Mouse (Mus musculus) brain, embryonic 14.5 days (tissue): ENCODE measurements around the gene Slc39a11. TPM values are rescaled to one million over a fixed set of nuclear protein-coding genes. Genes with fewer than 3 reads are reported as not detected.
A peak's percentile ranks its signal among the peaks of the same experiment; 100 is the strongest.

ENCODE experiments used
- DNase-seq: peaks from one replicate; pipeline ENCODE4 v3.0.0-alpha.2; 2011; ENCODE audit warnings: low read depth
- CTCF ChIP-seq: fragments of 200-500 bp; IDR thresholded peaks from 2 replicates; pipeline ENCODE4 v1.5.1; 2012; ENCODE audit warnings: inconsistent platforms, mild to moderate bottlenecking, moderate library complexity, borderline replicate concordance; ENCODE audit not compliant: insufficient read depth, insufficient read length; ENCODE audit errors: extremely low read depth
- POLR2A ChIP-seq: fragments of 200-500 bp; IDR thresholded peaks from 2 replicates; pipeline ENCODE4 v1.6.1; 2012; ENCODE audit warnings: mild to moderate bottlenecking, inconsistent platforms, borderline replicate concordance; ENCODE audit not compliant: poor library complexity, insufficient read depth, insufficient read length, severe bottlenecking; ENCODE audit errors: extremely low read depth
- polyA plus RNA-seq: library from polyadenylated mRNA; depleted of rRNA; stranded (reverse); fragments of >200 nt; gene quantifications from 2 replicates; pipeline ENCODE4 v1.2.3, GENCODE M21; 2012

Slc39a11 gene
- polyA plus RNA-seq, 1 experiment, result 24.3 TPM

DNA sequence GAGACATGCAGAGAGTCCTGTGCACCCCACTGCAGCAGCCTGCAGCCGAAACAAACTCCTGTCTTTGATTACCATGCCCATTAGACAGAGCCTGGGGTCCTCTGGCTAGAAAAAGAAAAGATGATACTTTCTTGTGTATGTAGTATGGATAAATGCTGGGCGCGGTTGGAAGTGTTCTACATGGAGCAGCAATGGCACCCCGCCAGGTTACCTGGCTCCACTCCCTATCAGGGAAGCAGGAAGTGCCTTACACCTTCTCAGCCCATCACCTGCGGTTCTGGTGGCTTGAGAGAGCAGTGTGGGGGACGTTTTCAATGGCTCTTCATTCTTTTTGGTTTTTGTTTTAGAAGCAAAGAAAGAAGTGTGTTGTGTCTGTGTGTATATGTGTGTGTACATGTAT, 391.9 kb downstream of the Slc39a11 start:
- no peak for TF ChIP-seq POLR2A
- no peak for TF ChIP-seq CTCF
- no peak for DNase-seq

DNA sequence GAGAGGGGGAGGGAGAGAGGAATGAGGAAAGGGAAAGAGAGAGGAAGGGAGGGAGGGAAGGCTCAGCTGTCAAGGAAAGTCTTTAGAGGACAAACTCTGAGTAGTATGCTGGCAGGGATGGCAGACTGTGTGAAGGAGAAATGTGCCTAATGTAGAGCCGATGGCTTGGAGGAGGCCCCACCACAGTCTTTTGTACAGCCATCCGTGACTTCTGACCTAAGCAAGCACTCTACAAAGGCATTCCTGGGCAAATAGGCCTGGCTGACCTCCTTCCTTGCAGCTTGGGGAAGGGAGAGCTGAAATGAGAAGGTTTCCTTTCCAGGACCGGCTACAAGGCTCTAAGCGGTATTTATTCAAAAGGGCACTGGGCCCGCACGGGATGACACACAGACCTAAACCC, 395.2 kb downstream of the Slc39a11 start:
- TF ChIP-seq POLR2A, result no peak
- TF ChIP-seq CTCF, result no peak
- DNase-seq, result no peak

DNA sequence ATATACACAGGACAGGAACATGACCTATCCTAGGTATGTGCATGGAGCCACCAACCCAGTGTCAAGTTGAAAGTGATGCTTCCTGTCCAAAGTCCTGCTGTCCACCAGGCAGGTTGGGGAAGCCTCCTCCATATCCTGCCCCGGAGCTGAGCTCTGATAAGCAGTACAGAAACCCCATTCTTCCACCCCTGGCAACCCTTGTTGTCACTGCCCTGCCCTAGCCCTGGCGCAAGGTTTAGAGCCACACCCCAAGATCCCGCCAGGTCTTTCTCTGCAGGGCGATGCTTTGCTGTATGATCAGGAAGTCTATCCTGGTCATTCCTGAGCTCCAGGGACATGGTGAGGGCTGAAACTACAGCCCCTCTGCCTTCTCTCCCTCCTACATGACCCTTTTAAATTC, 396.7 kb downstream of the Slc39a11 start:
- TF ChIP-seq CTCF (no peak), POLR2A (no peak)
- DNase-seq, result no peak

DNA sequence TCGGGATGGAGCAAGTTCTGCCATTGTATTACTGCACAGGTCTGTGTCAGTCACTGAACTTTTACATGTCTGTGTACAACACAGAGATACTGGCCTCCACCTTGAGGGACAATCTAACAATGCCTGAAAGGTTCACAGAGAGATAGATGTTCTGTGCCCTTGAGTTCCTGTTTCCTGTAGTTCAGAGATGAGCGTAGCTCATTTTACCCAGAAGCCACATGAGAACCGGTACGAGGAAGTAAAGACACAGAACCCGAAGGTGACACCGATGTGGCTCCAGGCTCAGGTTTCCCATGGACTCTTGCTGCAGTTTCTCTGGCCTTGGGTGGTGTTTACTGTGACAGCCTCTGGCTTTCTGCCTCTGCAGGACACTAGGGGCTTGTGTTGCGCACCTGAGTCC, 398.7 kb downstream of the Slc39a11 start:
- no peak for DNase-seq
- TF ChIP-seq POLR2A, result no peak
- TF ChIP-seq CTCF, result no peak

DNA sequence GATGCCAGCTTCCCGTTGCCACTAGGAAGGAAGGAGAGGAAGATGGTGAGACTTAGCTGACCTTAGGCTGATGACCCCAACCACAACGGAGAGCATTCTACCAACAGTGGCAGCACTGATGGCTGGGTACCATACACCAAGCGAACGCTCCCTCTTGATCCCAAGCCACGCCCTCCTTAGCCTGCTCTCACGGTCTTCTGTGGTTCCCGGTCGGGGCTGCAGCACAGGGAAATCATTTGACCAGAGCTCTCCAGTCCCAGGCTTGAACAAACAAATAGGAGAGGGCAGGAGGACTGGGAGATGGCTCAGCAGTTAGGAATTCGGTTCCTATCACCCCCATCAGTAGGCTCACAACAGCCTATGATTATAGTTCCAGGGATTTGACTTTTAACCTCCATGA, 403.4 kb downstream of the Slc39a11 start:
- TF ChIP-seq CTCF, result no peak
- TF ChIP-seq POLR2A, result no peak
- no peak for DNase-seq

DNA sequence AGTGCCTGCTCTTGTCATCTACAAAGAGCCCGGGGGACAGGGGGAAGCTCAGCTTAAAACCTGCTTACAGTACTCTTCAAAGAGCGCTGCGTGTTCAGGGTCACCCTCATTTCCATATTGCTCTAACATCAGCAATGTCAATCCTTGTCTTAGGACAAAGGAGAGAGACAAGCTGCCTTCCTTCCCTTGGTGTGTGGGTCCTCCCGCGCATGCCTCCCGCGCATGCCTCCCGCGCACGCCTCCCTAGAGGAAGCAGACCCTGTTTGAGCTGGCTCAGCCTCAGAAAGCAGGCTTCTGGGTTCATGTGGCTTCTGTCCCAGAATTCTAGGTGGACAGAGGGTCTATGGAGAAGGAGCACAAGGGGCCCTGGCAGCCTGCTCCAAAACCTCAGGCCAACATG, 404.2 kb downstream of the Slc39a11 start:
- no peak for TF ChIP-seq POLR2A
- no peak for TF ChIP-seq CTCF
- peak; percentile 68 for DNase-seq

DNA sequence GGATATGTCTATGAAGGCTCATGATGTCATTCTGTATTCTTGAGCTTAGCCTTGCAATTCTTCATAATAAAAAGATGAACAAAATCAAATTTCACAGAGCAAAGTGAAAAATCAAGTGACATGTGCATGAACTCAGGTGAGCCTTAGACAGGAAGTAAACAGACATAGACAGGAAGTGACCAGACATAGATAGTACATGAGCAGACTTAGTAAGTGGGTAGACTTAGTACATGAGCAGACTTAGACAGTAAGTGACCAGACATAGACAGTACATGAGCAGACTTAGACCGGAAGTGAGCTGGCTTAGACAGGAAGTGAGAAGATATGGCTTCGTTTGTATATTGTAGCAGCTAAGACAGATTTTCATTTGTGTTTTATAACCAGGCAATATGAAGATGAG, 415.4 kb downstream of the Slc39a11 start:
- TF ChIP-seq POLR2A (no peak), CTCF (no peak)
- DNase-seq, result no peak

DNA sequence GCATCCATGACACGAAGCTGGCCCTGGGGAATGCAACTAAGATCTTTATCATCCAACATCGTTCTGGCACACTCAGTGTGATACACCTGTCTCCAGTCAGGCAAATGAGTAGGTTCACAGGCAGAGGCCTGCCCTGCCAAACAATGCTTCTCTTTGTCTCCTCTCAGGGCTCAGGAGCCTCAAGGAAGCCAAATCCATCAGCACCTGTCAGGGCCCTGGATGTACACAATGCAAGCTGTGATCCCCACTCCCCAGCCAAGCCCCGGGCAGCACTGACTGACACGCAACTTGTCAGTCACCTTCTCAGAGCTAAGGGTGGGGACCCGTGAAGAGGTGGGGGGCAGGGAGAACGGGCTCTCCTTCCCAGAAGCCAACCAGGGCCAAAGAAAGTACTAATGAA, 417.8 kb downstream of the Slc39a11 start:
- TF ChIP-seq POLR2A, result no peak
- TF ChIP-seq CTCF, result no peak
- peak; percentile 76 for DNase-seq

DNA sequence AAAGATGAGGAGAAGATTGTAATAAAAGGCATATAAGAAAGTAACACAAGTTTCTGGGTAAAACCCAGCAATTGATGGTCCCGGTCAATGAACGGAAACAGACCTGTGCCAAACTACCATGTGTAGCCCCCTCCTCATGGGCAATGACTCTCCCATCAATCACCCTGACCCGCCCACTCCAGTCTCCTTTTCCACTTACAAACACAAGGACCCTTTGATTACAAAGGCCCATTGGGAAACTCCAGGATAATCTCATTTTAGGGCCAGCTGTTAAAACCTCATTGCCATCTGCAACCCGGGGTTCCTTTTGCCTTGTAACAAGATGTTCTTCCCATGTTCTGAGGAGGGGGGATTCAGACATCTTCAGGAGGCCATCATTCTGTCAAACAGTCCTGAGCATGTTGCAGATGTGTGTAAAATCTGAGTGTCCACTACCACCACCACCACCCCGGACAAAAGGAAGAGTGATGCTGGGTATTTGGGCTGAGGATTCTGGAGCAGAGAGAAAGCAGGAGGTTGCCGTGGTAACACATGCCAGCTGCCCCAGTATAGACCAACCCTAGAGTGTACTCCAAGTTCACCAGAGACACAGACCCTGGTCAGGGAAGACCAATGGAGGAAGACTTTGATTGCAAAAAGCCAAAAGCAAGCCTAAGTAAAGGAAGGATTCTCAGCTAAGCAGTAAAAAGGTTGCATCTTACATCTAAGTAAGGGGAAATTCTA, 419.3 kb downstream of the Slc39a11 start:
- TF ChIP-seq CTCF (no peak), POLR2A (no peak)
- DNase-seq, result peak; percentile 66

DNA sequence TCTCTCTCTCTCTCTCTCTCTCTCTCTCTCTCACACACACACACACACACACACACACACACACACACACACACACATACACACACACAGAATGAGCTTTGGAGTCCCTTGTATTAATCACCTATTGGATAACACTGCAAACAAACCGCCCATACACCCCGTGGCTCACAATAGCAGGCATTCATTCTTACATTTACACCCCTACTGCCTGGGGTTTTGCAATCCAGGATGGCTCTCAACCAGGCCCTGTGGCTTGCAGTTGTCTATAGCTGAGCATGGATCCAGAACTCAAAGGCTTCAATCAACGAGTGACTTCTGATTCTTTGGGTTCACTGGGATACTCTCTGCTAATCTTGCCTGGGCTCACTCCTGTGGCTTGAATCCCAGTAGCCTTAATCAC, 424.1 kb downstream of the Slc39a11 start:
- DNase-seq, result no peak
- TF ChIP-seq CTCF (no peak), POLR2A (no peak)

DNA sequence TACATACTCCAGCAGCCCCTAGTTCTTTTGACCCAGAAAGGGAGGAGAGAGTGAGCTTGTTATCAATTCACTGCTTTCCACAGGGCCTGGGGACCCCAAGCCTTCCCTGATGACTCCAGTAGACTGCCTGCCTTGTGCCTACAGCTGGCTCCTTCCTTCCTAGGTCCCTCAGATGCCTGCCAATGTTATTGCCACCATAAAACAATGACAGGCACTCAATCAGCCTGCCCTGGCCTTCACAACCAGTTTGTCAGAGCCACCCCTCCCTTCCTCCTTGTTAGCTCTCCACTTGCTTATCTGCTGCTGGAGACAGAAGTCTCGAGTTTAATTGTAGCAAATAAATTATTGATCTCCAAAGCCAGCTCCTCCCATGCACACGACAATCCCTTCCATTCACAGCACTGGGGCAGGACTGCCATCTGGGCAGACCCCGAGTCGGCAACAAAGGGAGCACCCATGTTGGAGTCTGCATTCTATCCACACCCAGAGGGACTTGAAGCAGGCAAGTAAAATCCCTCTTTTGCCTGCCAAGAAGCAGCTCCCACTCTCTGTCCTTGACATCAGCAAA, 426.0 kb downstream of the Slc39a11 start:
- TF ChIP-seq CTCF, result no peak
- TF ChIP-seq POLR2A, result no peak
- no peak for DNase-seq
